Mouse (Mus musculus) MEL (cell line): ENCODE results near the gene Anapc15-ps. TPM values are rescaled to one million over a fixed set of nuclear protein-coding genes. Genes with fewer than 3 reads are reported as not detected.

Experiments used
- DNase-seq: peaks from one replicate; pipeline ENCODE4 v3.0.0; 2011; ENCODE audit warnings: low read depth, low spot score
- H3K27ac ChIP-seq: 2 replicates; pipeline ENCODE4 v1.5.1; 2012; ENCODE audit warnings: low read depth, mild to moderate bottlenecking, control low read depth, low read length, moderate library complexity; ENCODE audit not compliant: control insufficient read depth
- H3K27me3 ChIP-seq, 2 experiments: fragments of 150-350 bp in 1 of 2; sonication (generic) in 1 of 2; 2 replicates each; pipeline ENCODE4 v1.6.1; 2012; ENCODE audit warnings: low read length in 2 of 2, mild to moderate bottlenecking in 2 of 2, improper control_type of control experiment in 1 of 2, moderate library complexity in 1 of 2; ENCODE audit not compliant: insufficient read depth in 2 of 2, control insufficient read depth in 1 of 2
- H3K36me3 ChIP-seq, 2 experiments: 2 replicates each; pipeline ENCODE4 v1.6.1; 2012 to 2014; ENCODE audit warnings: low read length in 2 of 2, improper control_type of control experiment in 1 of 2, inconsistent platforms in 1 of 2, mild to moderate bottlenecking in 1 of 2; ENCODE audit not compliant: insufficient read depth in 2 of 2, control insufficient read depth in 1 of 2
- H3K4me1 ChIP-seq, 2 experiments: fragments of 150-350 bp in 1 of 2; sonication (generic) in 1 of 2; 2 replicates each; pipeline ENCODE4 v1.6.1; 2012; ENCODE audit warnings: low read length in 2 of 2, improper control_type of control experiment in 1 of 2, mild to moderate bottlenecking in 1 of 2; ENCODE audit not compliant: insufficient read depth in 2 of 2, control insufficient read depth in 1 of 2
- H3K4me3 ChIP-seq, 2 experiments: fragments of 150-350 bp in 1 of 2; sonication (generic) in 1 of 2; 2 replicates each; pipeline ENCODE4 v1.5.1; 2012; ENCODE audit warnings: low read depth in 2 of 2, low read length in 2 of 2, mild to moderate bottlenecking in 2 of 2, moderate library complexity in 2 of 2, control low read depth in 1 of 2, improper control_type of control experiment in 1 of 2; ENCODE audit not compliant: control insufficient read depth in 1 of 2, insufficient read depth in 1 of 2
- H3K79me2 ChIP-seq: 2 replicates; pipeline ENCODE4 v1.6.1; 2012; ENCODE audit warnings: mild to moderate bottlenecking, low read length, moderate library complexity; ENCODE audit not compliant: control insufficient read depth, poor library complexity, insufficient read depth
- H3K9ac ChIP-seq: 2 replicates; pipeline ENCODE4 v1.6.1; 2012; ENCODE audit warnings: low read depth, mild to moderate bottlenecking, control low read depth, low read length, moderate library complexity; ENCODE audit not compliant: control insufficient read depth, poor library complexity, severe bottlenecking
- H3K9me3 ChIP-seq: fragments of 150-350 bp; sonication (generic); replicated peaks from 2 replicates; pipeline ENCODE4 v1.6.1; 2012; ENCODE audit warnings: mild to moderate bottlenecking, low read length, improper control_type of control experiment, moderate library complexity; ENCODE audit not compliant: insufficient read depth
- CHD1 ChIP-seq: IDR thresholded peaks from 2 replicates; pipeline ENCODE4 v1.6.1; 2012; ENCODE audit warnings: low read depth, mild to moderate bottlenecking, inconsistent platforms, low read length, improper control_type of control experiment
- EP300 ChIP-seq, 2 experiments: IDR thresholded peaks; 2 replicates each; pipeline ENCODE4 v1.6.1; 2011; ENCODE audit warnings: improper control_type of control experiment in 2 of 2, low read length in 2 of 2, low read depth in 1 of 2, mild to moderate bottlenecking in 1 of 2
- ETS1 ChIP-seq: IDR thresholded peaks from 2 replicates; pipeline ENCODE4 v1.6.1; 2012; ENCODE audit warnings: low read depth, mild to moderate bottlenecking, inconsistent platforms, low read length, improper control_type of control experiment, moderate library complexity
- GABPA ChIP-seq: IDR thresholded peaks from 2 replicates; pipeline ENCODE4 v1.6.1; 2012; ENCODE audit warnings: low read depth, mild to moderate bottlenecking, inconsistent platforms, low read length, improper control_type of control experiment, moderate library complexity
- HCFC1 ChIP-seq: IDR thresholded peaks from 2 replicates; pipeline ENCODE4 v1.6.1; 2012; ENCODE audit warnings: low read depth, mild to moderate bottlenecking, inconsistent platforms, low read length, improper control_type of control experiment, moderate library complexity
- KAT2A ChIP-seq: conservative IDR thresholded peaks from 2 replicates; pipeline ENCODE4 v1.6.1; 2012; ENCODE audit warnings: low read depth, low read length, improper control_type of control experiment, inconsistent platforms
- MAX ChIP-seq: IDR thresholded peaks from 2 replicates; pipeline ENCODE4 v1.6.1; 2011; ENCODE audit warnings: low read length, improper control_type of control experiment
- MXI1 ChIP-seq: IDR thresholded peaks from 2 replicates; pipeline ENCODE4 v1.6.1; 2011; ENCODE audit warnings: mild to moderate bottlenecking, low read depth, low read length, improper control_type of control experiment
- MYB ChIP-seq: IDR thresholded peaks from 2 replicates; pipeline ENCODE4 v1.6.1; 2011; ENCODE audit warnings: mild to moderate bottlenecking, low read depth, low read length, improper control_type of control experiment
- NELFE ChIP-seq: IDR thresholded peaks from 2 replicates; pipeline ENCODE4 v1.6.1; 2011; ENCODE audit warnings: low read depth, low read length, improper control_type of control experiment
- POLR2A ChIP-seq, 2 experiments: IDR thresholded peaks; 2 replicates each; pipeline ENCODE4 v1.6.1; 2011 to 2012; ENCODE audit warnings: low read length in 2 of 2, mild to moderate bottlenecking in 2 of 2, control low read depth in 1 of 2, improper control_type of control experiment in 1 of 2, low read depth in 1 of 2, moderate library complexity in 1 of 2; ENCODE audit not compliant: control insufficient read depth in 1 of 2, insufficient read depth in 1 of 2, poor library complexity in 1 of 2
- POLR2AphosphoS2 ChIP-seq: IDR thresholded peaks from 2 replicates; pipeline ENCODE4 v1.6.1; 2011; ENCODE audit warnings: low read length, improper control_type of control experiment
- POLR2AphosphoS5 ChIP-seq: IDR thresholded peaks from 2 replicates; pipeline ENCODE4 v1.6.1; 2012; ENCODE audit warnings: low read depth, borderline replicate concordance, mild to moderate bottlenecking, inconsistent platforms, low read length, moderate library complexity, mixed read lengths
- SIN3A ChIP-seq: IDR thresholded peaks from 2 replicates; pipeline ENCODE4 v1.6.1; 2012; ENCODE audit warnings: low read length, improper control_type of control experiment, inconsistent platforms
- UBTF ChIP-seq: IDR thresholded peaks from 2 replicates; pipeline ENCODE4 v1.6.1; 2012; ENCODE audit warnings: low read depth, mild to moderate bottlenecking, inconsistent platforms, low read length, improper control_type of control experiment, moderate library complexity, borderline replicate concordance; ENCODE audit not compliant: insufficient read depth
- USF1 ChIP-seq: IDR thresholded peaks from 2 replicates; pipeline ENCODE4 v1.6.1; 2014; ENCODE audit warnings: low read depth, mild to moderate bottlenecking, inconsistent platforms, low read length, improper control_type of control experiment, moderate library complexity
- USF2 ChIP-seq, 2 experiments: IDR thresholded peaks; 2 replicates each; pipeline ENCODE4 v1.6.1; 2011 to 2012; ENCODE audit warnings: improper control_type of control experiment in 2 of 2, low read length in 2 of 2, borderline replicate concordance in 1 of 2, inconsistent platforms in 1 of 2, low read depth in 1 of 2, mild to moderate bottlenecking in 1 of 2; ENCODE audit not compliant: insufficient read depth in 1 of 2
- ZMIZ1 ChIP-seq: IDR thresholded peaks from 2 replicates; pipeline ENCODE4 v1.6.1; 2012; ENCODE audit warnings: low read depth, mild to moderate bottlenecking, inconsistent platforms, low read length, improper control_type of control experiment, moderate library complexity
- polyA plus RNA-seq, 2 experiments: library from polyadenylated mRNA; stranded (reverse) in 1 of 2; unstranded in 1 of 2; fragments of >175 nt in 1 of 2; fragments of >200 nt in 1 of 2; gene quantifications; 2 replicates each; pipeline versions ENCODE4 v1.2.1 to v1.2.4; 2012; ENCODE audit warnings: low replicate concordance in 2 of 2, low read depth in 1 of 2; ENCODE audit not compliant: insufficient read length in 2 of 2, insufficient read depth in 1 of 2, missing spikeins in 1 of 2
- total RNA-seq: library from RNA; depleted of rRNA; stranded (reverse); fragments of 300-350 nt; gene quantifications from 2 replicates; pipeline ENCODE4 v1.2.3, GENCODE M21; 2012

The Anapc15-ps gene
- total and polyA plus RNA-seq, 3 experiments: 0.31 TPM; not detected in 2

DNA sequence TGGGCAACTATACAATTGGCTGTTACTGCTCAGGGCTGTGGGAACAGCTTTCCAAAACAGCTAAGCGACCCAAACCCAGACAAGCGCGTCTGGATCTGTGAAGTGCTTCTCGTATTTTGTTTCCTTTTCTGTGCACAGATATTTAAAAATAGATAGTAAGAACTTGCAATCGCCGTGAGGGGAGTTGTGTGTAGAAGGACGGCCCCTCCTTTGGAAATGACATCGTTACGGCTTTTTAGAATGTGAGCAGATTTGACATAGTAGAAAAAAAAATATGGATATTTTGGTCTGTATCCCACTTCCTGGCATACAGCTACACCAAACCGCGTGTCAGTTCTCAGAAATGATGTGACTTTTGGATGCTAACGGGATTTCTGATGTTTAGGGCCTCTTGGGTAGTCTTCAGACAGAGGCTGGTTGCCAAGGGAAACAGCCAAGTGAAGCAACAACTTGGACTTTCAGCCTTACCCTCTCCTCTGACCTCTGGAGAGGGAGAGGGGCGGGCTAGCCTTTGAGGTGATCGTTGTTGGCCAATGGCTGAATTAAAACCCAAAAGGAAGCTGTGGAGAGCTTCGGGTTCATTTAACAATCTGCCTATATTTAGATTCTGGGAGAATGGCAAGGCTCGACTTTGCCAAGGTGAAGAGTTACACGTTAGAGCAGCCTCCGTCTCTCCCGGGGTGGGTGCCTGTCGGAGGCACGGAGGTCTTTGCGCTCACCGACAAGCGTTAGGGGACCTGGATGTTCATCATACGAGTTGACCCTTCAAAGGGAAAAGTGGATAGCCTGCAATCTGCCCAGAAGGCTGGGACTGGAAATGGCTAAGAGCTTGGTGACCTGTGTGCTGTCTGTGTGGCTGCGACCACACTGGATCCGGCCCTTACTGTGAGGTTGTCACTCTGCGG, 7.2 kb upstream of the Anapc15-ps start:
- TF ChIP-seq MAX (no peak), SIN3A (no peak), HCFC1 (no peak), CHD1 (no peak)
- TF ChIP-seq, all 39 proteins: peak for 0
- Histone ChIP-seq H3K9me3 (no peaks in the 10 kb centered on the region), H3K9ac (no peak overlapping the region), H3K27ac (no peak overlapping the region), H3K36me3 (peaks cover 0 to 6% of the 10 kb centered on the region in 2 experiments; a peak in 2 of 4 replicates), H3K27me3 (no peaks in the 10 kb centered on the region), H3K4me1 (peaks cover 0 to 19% of the 10 kb centered on the region in 2 experiments; a peak in 3 of 4 replicates), H3K4me3 (no peak overlapping the region), H3K79me2 (no peaks in the 10 kb centered on the region)
- DNase-seq: no peak

DNA sequence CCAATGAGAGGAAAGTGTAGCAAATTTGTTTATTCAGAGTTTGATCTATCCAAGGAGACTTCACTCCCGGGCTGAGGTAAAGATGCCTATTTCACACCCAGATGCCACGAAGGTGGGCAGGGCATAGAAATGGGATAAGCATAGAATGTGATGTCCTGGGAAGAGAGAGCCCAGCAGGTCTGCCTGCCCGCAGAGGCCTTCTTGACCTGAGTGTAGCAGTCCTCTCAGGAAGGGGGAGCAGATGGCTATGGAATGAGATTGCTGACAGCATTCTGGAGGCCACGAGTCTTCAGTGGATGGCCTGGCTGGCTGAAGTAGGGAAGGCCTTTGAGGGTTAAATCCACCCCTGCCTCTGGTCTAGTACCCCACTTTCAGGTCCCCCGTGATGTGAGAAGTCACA, 5.9 kb upstream of the Anapc15-ps start:
- Histone ChIP-seq H3K79me2 (no peaks in the 10 kb centered on the region), H3K9ac (no peak overlapping the region)
- TF ChIP-seq GABPA: no peak
- no peak for TF ChIP-seq USF2 (IDR thresholded peaks at IDR 0.05; ENCODE audit: borderline replicate concordance in 1 of 2, insufficient read depth in 1 of 2, low read depth in 1 of 2, low read length in 2 of 2)
- TF ChIP-seq ETS1: no peak
- no peak for TF ChIP-seq MXI1
- no peak for TF ChIP-seq ZMIZ1
- no peak for TF ChIP-seq NELFE
- no peak for TF ChIP-seq POLR2AphosphoS5
- no peak for TF ChIP-seq KAT2A
- no peak for TF ChIP-seq POLR2AphosphoS2
- no peak for TF ChIP-seq MYB
- TF ChIP-seq EP300 (IDR thresholded peaks at IDR 0.05; ENCODE audit: low read depth in 1 of 2, low read length in 2 of 2): no peak
- TF ChIP-seq POLR2A (IDR thresholded peaks at IDR 0.05; ENCODE audit: control insufficient read depth in 1 of 2, insufficient read depth in 1 of 2, low read depth in 1 of 2, low read length in 2 of 2, poor library complexity in 1 of 2): no peak
- no peak for TF ChIP-seq USF1
- TF ChIP-seq UBTF: no peak
- TF ChIP-seq, all 39 proteins: peak for 0
- Histone ChIP-seq H3K36me3 (peaks cover 0 to 6% of the 10 kb centered on the region in 2 experiments; a peak in 2 of 4 replicates), H3K4me1 (peaks cover 0 to 19% of the 10 kb centered on the region in 2 experiments; a peak in 3 of 4 replicates), H3K27ac (no peak overlapping the region), H3K4me3 (no peak overlapping the region), H3K27me3 (no peaks in the 10 kb centered on the region), H3K9me3 (no peaks in the 10 kb centered on the region)
- DNase-seq: no peak
